Mouse (Mus musculus) heart, adult 9 months (tissue): ENCODE data around the gene Cilp.
"Not testable (repeated sequence)": the region's sequence is repeated elsewhere in the genome, so short reads cannot be mapped to it uniquely, and the experiment has no call there.

ENCODE experiments used
- DNase-seq, 2 experiments: peaks; one replicate each; pipeline ENCODE4 v3.0.0; 2022; ENCODE audit warnings: low spot score in 2 of 2

Gene Cilp

GRCm38 (mm10) chr9:65264959-65265358 lies at the start of gene Cilp:
Gene Cilp, plus strand, starts transcription at chr9:65265180.
- DNase-seq = peak in 1 of 2 experiments; percentile 25

- DNase-seq = peak in 1 of 2 experiments; percentile 64
These were observed 49.4 kb upstream of the Cilp start for GRCm38 (mm10) chr9:65215494-65216126.

GRCm38 (mm10) chr9:65216972-65217371 lies 48.0 kb upstream of the Cilp start:
- DNase-seq = no peak

- DNase-seq = no peak
These were observed 47.3 kb upstream of the Cilp start for GRCm38 (mm10) chr9:65217661-65218060.

- no peak for DNase-seq
These were observed 46.1 kb upstream of the Cilp start for GRCm38 (mm10) chr9:65218916-65219315.

- DNase-seq = not testable (repeated sequence)
These were observed 44.6 kb upstream of the Cilp start for GRCm38 (mm10) chr9:65220398-65220797.

- DNase-seq = no peak
These were observed 41.1 kb upstream of the Cilp start for GRCm38 (mm10) chr9:65223927-65224326.

- DNase-seq = no peak
These were observed 39.2 kb upstream of the Cilp start for GRCm38 (mm10) chr9:65225795-65226194.

GRCm38 (mm10) chr9:65230250-65230649 lies 34.7 kb upstream of the Cilp start:
- DNase-seq = no peak

GRCm38 (mm10) chr9:65231284-65231683 lies 33.7 kb upstream of the Cilp start:
- no peak for DNase-seq

GRCm38 (mm10) chr9:65233243-65233985 lies 31.6 kb upstream of the Cilp start:
- DNase-seq = no peak

GRCm38 (mm10) chr9:65234734-65235133 lies 30.2 kb upstream of the Cilp start:
- no peak for DNase-seq

- no peak for DNase-seq
These were observed 29.4 kb upstream of the Cilp start for GRCm38 (mm10) chr9:65235601-65236000.

- no peak for DNase-seq
These were observed 27.4 kb upstream of the Cilp start for GRCm38 (mm10) chr9:65237616-65238015.

GRCm38 (mm10) chr9:65238191-65238760 lies 26.7 kb upstream of the Cilp start:
- no peak for DNase-seq

GRCm38 (mm10) chr9:65239176-65239575 lies 25.8 kb upstream of the Cilp start:
- DNase-seq = no peak

GRCm38 (mm10) chr9:65239731-65240130 lies 25.2 kb upstream of the Cilp start:
- DNase-seq = no peak

GRCm38 (mm10) chr9:65240587-65240986 lies 24.4 kb upstream of the Cilp start:
- DNase-seq = no peak

- no peak for DNase-seq
These were observed 23.0 kb upstream of the Cilp start for GRCm38 (mm10) chr9:65241973-65242372.

- DNase-seq = no peak
These were observed 21.7 kb upstream of the Cilp start for GRCm38 (mm10) chr9:65243249-65243648.

- no peak for DNase-seq
These were observed 20.8 kb upstream of the Cilp start for GRCm38 (mm10) chr9:65244036-65244806.
